Mouse (Mus musculus) left cerebral cortex, adult 2 months (tissue): Measurements from ENCODE around the gene Slc25a33. TPM values are rescaled to one million over a fixed set of nuclear protein-coding genes. Genes with fewer than 3 reads are reported as not detected.
A peak's percentile ranks its signal among the peaks of the same experiment; 100 is the strongest.

Experiments used
- DNase-seq, 2 experiments: peaks; one replicate each; pipeline ENCODE4 v3.0.0; 2021 to 2022; ENCODE audit warnings: low spot score in 2 of 2, mixed read lengths in 1 of 2; ENCODE audit errors: extremely low spot score in 1 of 2
- H3K27ac ChIP-seq: fragments of 200-600 bp; 2 replicates; pipeline ENCODE4 v1.8.1; 2022
- H3K4me3 ChIP-seq: fragments of 200-600 bp; 2 replicates; pipeline ENCODE4 v1.8.1; 2022
- CTCF ChIP-seq: fragments of 200-600 bp; IDR thresholded peaks from 2 replicates; pipeline ENCODE4 v1.8.1; 2022; ENCODE audit warnings: antibody characterized with exemption, mild to moderate bottlenecking, moderate library complexity
- intact Hi-C: fragments of 180-260 bp; cut with DNase I; formaldehyde crosslinking; loops from one replicate; pipeline ENCODE4 v1.15.1; 2025
- microRNA-seq, 2 experiments: library from miRNA; unstranded; fragments of <30 nt; microRNA quantifications; one replicate each; pipeline ENCODE4 v1.2.0; 2021
- total RNA-seq, 2 experiments: library from RNA; stranded (reverse); gene quantifications; 2 replicates each; pipeline ENCODE4 v1.2.3; 2021

Gene Slc25a33
- total RNA-seq, 2 experiments from 2014 or later: 25.9 to 30.2 TPM

DNA sequence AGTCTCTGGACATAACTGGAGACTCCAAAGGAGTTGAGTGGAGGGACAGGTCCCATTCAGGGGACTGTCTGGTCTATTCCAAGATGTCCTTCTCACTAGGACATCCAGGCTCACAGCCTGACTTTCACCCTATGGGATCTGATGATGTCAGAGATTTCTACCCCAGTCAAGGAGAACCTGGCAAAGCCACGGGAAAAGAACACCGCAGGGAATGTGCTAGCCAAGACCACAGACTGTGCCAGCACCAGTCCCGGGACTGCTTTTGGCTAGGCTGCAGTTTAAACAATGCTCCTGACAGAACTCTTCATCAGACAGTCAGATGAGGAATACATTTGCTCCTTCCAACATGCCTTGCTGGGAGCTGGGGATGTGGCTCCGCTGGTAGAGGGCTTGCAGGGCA lies 74.1 kb downstream of the Slc25a33 start:
- Histone ChIP-seq H3K4me3 (no peak overlapping the region), H3K27ac (no peak overlapping the region)
- TF ChIP-seq CTCF: no peak
- intact Hi-C loops: no loop called here
- DNase-seq: no peak

DNA sequence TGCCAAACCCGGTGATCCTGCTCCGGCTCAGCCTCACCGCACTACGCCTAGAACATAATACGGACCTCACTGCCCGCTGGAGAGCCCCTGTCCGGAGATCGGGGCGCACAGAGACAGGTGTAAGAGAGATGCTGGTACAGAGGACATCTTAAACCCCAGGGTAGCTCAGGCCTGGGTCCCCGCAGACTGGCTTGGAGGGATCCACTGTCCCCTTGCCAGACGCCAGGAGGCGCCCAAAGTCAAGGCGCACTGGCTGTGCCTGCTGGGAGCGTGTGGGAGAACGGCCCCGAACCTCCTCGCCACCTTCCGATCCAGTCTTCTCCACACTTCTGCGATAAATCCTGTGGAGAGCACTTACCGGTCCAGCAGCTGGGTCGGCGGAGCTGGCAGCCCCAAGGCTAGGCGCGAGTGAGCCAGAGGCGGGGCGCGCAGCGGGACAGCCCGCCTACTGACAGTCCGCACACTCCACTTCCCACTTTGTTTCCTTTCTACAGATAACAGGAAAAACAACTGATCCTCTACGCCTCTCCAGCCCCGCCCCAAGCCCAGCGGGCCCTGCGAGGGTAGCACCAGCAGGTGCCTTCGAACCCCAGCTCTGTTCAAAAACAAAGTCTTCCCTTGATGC lies 75.8 kb downstream of the Slc25a33 start:
- Histone ChIP-seq H3K27ac (peak overlapping the region; percentile 24; the same call in 1 of the 2 replicates), H3K4me3 (peak overlapping the region; percentile 46)
- peak; percentile 60 for TF ChIP-seq CTCF
- DNase-seq: peak in 1 of 2 experiments; percentile 30
- intact Hi-C loops: no loop called here

DNA sequence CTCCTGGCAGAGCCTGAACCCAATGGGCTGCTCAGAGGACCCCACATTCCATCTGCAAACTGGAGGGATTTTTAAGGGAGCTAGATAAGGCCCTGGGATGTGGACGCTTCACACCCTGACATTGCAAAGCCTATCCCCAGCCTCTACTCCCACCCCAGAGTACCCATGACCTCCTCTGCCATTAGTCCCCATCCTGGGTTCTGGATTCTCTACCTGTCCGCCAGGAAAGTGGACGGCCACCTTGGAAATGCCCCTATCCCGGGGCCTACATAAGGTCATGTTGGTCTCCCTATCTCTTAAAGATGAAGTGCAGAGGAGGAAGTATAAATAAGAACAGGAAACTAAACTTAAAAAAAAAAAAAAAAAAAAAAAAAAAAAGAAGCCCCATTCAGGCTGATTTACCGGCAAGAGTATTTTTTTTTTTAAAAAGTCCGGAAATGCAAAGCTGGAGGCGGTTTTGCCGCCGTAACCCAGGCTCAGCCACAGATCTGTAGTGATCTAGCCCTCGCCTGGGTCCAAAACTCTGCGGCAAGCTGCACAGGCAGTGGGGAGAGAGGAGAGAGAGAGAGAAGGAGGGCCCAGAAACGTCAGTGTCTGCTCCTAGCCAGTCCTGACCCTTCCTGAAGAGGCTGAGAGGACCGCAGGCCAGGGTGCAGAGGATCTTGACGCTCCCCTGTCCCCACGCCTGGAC lies 76.4 kb downstream of the Slc25a33 start:
- intact Hi-C loops: no loop called here
- TF ChIP-seq CTCF: no peak
- DNase-seq: no peak
- H3K27ac ChIP-seq: peak overlapping the region; percentile 24; the same call in 1 of the 2 replicates
- peak overlapping the region; percentile 46 for H3K4me3 ChIP-seq

DNA sequence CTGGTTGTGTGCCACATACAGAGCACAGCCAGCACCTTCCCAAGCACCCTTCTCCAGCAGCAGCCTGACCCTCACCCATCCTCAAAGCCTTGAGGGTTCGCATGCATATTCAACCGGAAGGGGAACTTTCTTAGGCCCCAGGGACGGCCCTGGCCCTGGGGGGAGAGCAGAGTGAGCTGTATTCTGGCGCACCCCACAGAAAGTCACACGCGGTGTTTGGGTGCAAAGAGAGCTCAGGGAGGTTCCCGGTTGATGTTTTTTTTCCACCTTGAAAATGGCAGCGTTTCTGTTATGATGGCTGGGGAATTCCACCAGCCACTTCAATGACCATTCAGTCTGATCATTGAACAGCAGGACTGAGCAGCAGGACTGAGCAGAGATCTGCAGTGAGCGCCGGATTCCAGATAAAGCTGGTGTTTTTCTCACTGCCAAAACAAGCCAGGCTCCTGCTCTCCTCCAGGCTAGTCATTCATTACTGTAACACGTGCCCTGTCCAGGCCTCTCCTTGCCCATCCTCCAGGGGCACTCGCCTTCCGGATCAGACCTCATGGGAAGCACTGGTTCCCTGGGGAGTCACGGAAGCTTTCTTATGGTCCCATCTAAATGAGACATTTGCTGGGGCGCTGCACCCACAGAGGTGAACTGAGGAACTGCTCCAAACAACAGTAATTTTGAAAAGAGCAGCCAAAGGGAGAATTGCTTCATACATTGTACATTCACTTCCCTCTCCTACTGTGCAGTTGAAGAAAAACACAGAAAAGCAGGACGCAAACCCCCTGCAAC lies 77.7 kb downstream of the Slc25a33 start:
- no peak overlapping the region for H3K4me3 ChIP-seq
- no peak overlapping the region for H3K27ac ChIP-seq
- no peak; the same call in none of the 2 replicates for TF ChIP-seq CTCF
- intact Hi-C loops: no loop called here
- no peak for DNase-seq

Small RNA genes lying within 50 kb of the gene (microRNA-seq; reads per million reads assigned to microRNA genes)
- gene Gm47301: 0 reads per million in 2 experiments

Other genes starting within 250 kb of the Slc25a33 start
- 1,000 to 10,000 TPM; 1,405 to 1,413 TPM for gene Clstn1, start 187.8 kb downstream of the Slc25a33 start, total RNA-seq
- gene Pik3cd, start 71.7 kb downstream of the Slc25a33 start, total RNA-seq: 10 to 100 TPM; 24.6 to 25.4 TPM
- 10 to 100 TPM; 63.3 to 67.9 TPM for gene Tmem201, start 36.2 kb downstream of the Slc25a33 start, total RNA-seq
- gene Spsb1, start 180.8 kb upstream of the Slc25a33 start, total RNA-seq: 10 to 100 TPM; 15.2 to 17.5 TPM
- gene H6pd, start 234.7 kb upstream of the Slc25a33 start, total RNA-seq: 10 to 100 TPM; 11.6 to 16.0 TPM